9 mouse cellular contexts compared by ENCODE assay signal in genomic region chr1:71683736-71684135, GRCm38 (mm10). TPM values are rescaled to one million over a fixed set of nuclear protein-coding genes. Genes with fewer than 3 reads are reported as not detected.
DNase-seq lines count a peak whose midpoint lies in the region; ATAC-seq and TF ChIP-seq lines count a peak whose summit lies in the region.
"Had no signal": no experiment of that assay in that cellular context is flagged by ENCODE, and none has a peak within 500 bp of the region (broad histone marks: within the 10 kb centered on the region; RNA-seq: fewer than 3 reads in every experiment).

No protein-coding gene starts in this region.

- peak; percentile 96 for DNase-seq in heart, adult 11 months
- DNase-seq in heart, embryonic 10.5 days (ENCODE audit: low spot score) = no peak
- DNase-seq in 3T3-L1 (ENCODE audit: low read depth, low spot score) = peak; percentile 57
- peak; percentile 44 for DNase-seq in forebrain, postnatal 0 days
- DNase-seq in heart, postnatal 4 days = peak; percentile 66
- DNase-seq: layer of hippocampus, adult 9-11 months had no signal

- no peaks in the 10 kb centered on the region for H3K9me3 ChIP-seq in heart, embryonic 10.5 days
- H3K9me3 ChIP-seq in forebrain, postnatal 0 days (ENCODE audit: low read length) = no peaks in the 10 kb centered on the region
- no peaks in the 10 kb centered on the region for H3K9me3 ChIP-seq in hindbrain, embryonic 12.5 days (replicated peaks)

- no peaks in the 10 kb centered on the region for H3K27me3 ChIP-seq in heart, embryonic 10.5 days (ENCODE audit: insufficient read depth, poor library complexity, severe bottlenecking)
- no peaks in the 10 kb centered on the region for H3K27me3 ChIP-seq in forebrain, postnatal 0 days (ENCODE audit: insufficient read depth, low read length)
- H3K27me3 ChIP-seq in hindbrain, embryonic 12.5 days = no peaks in the 10 kb centered on the region

- H3K27ac ChIP-seq in heart, embryonic 10.5 days = no peak overlapping the region
- no peak overlapping the region for H3K27ac ChIP-seq in forebrain, postnatal 0 days (ENCODE audit: low read depth, low read length)
- no peak overlapping the region for H3K27ac ChIP-seq in hindbrain, embryonic 12.5 days

- H3K9ac ChIP-seq in forebrain, postnatal 0 days = no peak overlapping the region
- no peak overlapping the region for H3K9ac ChIP-seq in hindbrain, embryonic 12.5 days

- WGBS in heart, embryonic 10.5 days = 41% methylated on average over 6 of the region's 6 CpGs
- 54% methylated on average over 6 of the region's 6 CpGs for WGBS in forebrain, postnatal 0 days
- WGBS in hindbrain, embryonic 12.5 days = 74% methylated on average over 6 of the region's 6 CpGs

- H3K4me1 ChIP-seq in heart, embryonic 10.5 days = peaks cover 20% of the 10 kb centered on the region
- H3K4me1 ChIP-seq in forebrain, postnatal 0 days (ENCODE audit: insufficient read depth) = no peaks in the 10 kb centered on the region
- H3K4me1 ChIP-seq in hindbrain, embryonic 12.5 days = no peaks in the 10 kb centered on the region

- ATAC-seq in forebrain, postnatal 0 days = peak; percentile 42
- no peak for ATAC-seq in erythroblast, adult 5-6 weeks (replicated peaks; ENCODE audit: low FRiP score, poor library complexity, severe bottlenecking)
- ATAC-seq in activated CD4-positive, CD25-positive, alpha-beta regulatory T cell, adult 4 months = no peak
- no peak for ATAC-seq in hindbrain, embryonic 12.5 days (ENCODE audit: low FRiP score)

- no peaks in the 10 kb centered on the region for H3K36me3 ChIP-seq in heart, embryonic 10.5 days
- no peaks in the 10 kb centered on the region for H3K36me3 ChIP-seq in forebrain, postnatal 0 days (ENCODE audit: insufficient read depth)
- H3K36me3 ChIP-seq in hindbrain, embryonic 12.5 days = no peaks in the 10 kb centered on the region

- H3K4me2 ChIP-seq in forebrain, postnatal 0 days (ENCODE audit: low read depth) = no peak overlapping the region
- no peak overlapping the region for H3K4me2 ChIP-seq in hindbrain, embryonic 12.5 days (replicated peaks)

- H3K4me3 ChIP-seq in heart, embryonic 10.5 days = no peak overlapping the region
- no peak overlapping the region for H3K4me3 ChIP-seq in forebrain, postnatal 0 days (ENCODE audit: low read depth, low read length)
- H3K4me3 ChIP-seq in hindbrain, embryonic 12.5 days = no peak overlapping the region

- no peak for TF ChIP-seq CTCF in forebrain, postnatal 0 days (IDR thresholded peaks at IDR 0.05; ENCODE audit: low read depth)

RNA-seq across cellular contexts. Expression of gene Fn1, which starts 30.7 kb away (rescaled TPM):
- polyA plus RNA-seq in heart, embryonic 10.5 days (2016; fragmentation: Nextera tagmentation; extraction: Ambion mirVana) = 356 and 440 TPM in 2 replicates
- total RNA-seq in forebrain, postnatal 0 days (2014; rRNA removed) = 50.0 and 71.6 TPM in 2 replicates
- 17.2 and 23.4 TPM in 2 replicates for polyA plus RNA-seq in forebrain, postnatal 0 days (2015; fragmentation: Nextera tagmentation; extraction: Ambion mirVana)
- 100 to 1,000 TPM; 515 to 516 TPM for total RNA-seq in heart, postnatal 4 days (2021)
- 147 and 158 TPM in 2 replicates for total RNA-seq in erythroblast, adult 5-6 weeks (2015; ENCODE audit: low replicate concordance)
- 23.0 and 31.9 TPM in 2 replicates for total RNA-seq in erythroblast, adult 5-6 weeks (2017; ENCODE audit: low replicate concordance)
- polyA plus RNA-seq in activated CD4-positive, CD25-positive, alpha-beta regulatory T cell, adult 4 months (2017; shearing (Covaris generic)) = under 1 TPM in 1 of 2 experiments, not detected in 1; 0.44 TPM
- 147 and 173 TPM in 2 replicates for polyA plus RNA-seq in hindbrain, embryonic 12.5 days (2016; fragmentation: Nextera tagmentation; extraction: Ambion mirVana)

Comparison
In these comparisons a context has a peak if more than half of its experiments do, and no peak if none do; other contexts are left out.
1. RNA of gene Fn1, which starts 30.7 kb away (polyA plus RNA-seq): 356 to 440 TPM in heart, embryonic 10.5 days, 147 to 173 TPM in hindbrain, embryonic 12.5 days and 17.2 to 23.4 TPM in forebrain, postnatal 0 days; 0.44 TPM in activated CD4-positive, CD25-positive, alpha-beta regulatory T cell, adult 4 months; every median in the first group is over 10 times any median in the second.